Mouse (Mus musculus) induced T-regulatory cell, adult 2 months (primary cell): Measurements from ENCODE around the gene Ntf3.

Source experiments
- DNase-seq: peaks from one replicate; pipeline ENCODE4 v3.0.0-alpha.2; 2012; ENCODE audit warnings: low read depth

The Ntf3 gene

DNA sequence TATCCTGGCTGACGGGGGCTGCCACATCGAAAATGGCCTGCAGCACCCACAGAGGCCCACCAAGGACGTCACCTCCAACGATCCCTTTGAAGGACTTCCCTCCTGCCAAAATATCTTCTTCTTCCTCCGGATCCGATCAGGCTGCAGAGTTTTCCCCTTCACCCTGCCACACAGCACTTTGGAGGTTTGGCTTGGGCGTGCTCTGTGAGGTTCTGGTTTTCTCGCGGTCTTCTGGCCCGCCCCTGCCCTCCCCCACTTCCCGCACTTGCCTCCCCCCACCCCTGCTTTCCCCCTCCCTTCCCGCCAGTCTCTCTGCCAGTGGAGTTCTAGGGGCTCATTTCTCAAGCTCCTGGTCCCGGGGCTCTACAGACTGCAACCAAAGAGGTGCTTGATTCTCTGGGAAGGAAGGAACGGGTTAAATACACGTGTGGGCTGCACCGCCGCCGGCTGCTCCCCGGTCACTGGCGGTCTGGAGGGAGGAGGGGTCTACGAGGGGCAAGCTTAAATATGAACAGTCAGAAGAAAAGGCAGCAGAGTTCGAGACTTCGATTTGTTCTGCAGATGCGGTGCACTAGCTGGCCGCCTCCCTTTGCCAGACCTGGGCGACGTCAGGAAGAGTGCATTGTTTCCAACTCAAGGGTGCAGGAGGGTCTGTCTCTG lies at the start of gene Ntf3:
Gene Ntf3 (minus strand): TSS at position 363 of the 660 bp plus-strand sequence.
- no peak for DNase-seq

DNA sequence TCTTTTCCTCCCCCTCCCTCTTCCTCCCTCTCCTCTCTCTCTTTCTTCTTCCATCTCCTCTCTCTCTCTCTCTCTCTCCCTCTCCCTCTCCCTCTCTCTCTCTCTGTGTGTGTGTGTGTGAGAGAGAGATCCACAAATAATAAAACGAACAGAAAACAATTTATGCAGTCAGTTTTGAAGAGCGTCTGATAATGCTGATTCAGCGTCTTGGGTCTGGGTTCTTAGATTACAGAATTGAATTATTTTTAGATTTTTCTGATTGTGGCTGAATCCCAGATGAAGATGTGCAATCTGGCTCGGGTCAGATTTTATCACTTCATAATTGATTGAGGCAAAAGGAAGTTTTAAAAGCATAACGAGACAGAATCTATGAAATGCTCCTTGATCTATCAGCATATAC lies 46.6 kb upstream of the Ntf3 start:
- DNase-seq = no peak

DNA sequence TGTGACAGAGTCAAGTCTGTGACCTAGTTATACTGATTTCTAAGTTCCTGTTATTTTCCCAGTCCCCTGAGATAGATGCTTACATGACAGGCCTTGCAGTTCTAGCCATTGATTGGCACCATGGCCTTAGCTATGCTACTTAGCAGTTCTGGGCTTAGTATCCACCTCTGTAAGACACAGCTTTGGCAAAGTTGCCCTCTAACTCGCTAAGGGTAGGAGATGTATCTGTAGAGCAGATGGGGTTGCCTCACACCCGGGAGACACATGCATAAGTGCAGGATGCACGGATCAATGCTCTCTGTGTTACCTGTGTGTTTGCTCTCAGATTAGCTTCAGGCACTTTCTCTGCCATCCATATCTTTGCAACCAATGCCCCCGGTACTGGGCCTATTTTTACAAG lies 36.7 kb upstream of the Ntf3 start:
- no peak for DNase-seq

DNA sequence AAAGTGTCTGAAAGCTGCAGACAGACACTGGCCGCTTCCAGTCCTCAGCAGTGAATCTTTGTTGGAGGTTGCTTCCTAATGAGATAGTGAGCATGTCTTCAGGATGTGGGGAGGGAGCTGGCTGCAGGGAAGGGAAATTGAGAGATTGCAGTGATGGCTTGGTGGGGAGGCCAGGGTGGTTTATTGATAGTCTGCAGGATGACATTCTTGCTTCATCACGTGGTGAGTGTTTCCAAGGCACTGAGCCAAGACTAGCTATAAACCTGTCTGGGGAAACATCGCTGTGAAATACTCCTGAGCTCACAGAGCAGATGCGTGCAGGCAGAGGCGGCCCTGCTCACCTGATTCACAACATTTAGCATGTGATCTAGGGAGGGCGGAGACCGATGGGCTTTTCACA lies 36.2 kb upstream of the Ntf3 start:
- no peak for DNase-seq

DNA sequence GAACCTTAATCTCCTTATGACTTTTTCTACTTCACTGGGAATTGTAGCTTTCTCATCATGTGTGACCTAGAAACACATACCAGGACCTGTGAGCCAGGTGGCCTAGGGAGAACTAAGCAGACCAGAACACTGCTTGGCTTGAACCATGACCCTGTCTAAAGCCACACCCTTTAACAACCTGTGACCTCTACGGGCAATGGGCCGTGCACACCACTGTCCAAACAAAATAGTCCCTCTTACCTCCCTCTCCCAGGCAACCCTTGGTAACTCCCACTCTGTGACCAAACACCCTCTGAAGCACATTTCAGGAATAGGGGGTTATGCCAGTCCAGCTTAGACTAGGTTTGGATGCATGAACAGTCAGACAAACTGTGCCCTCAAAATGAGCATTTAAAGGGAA lies 35.0 kb upstream of the Ntf3 start:
- DNase-seq = no peak

DNA sequence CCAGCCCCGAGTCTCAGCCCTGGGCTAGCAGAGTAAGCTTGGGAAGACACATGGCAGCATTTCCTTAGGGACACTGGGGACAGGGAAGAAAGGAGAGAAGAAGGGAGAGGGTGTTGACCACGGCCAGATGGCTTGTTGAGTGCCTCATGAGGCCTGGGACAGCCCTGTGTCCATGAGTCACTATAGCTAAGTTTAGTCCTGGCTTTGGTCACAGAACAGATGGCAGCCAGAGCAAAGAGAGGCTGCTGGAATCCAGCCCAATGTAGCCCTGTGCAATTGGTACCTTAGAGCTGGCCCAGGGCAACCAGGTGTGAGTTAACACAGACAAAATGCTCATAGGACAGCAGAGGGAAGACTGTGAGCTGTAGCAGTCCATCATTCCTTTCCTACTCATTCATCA lies 33.2 kb upstream of the Ntf3 start:
- no peak for DNase-seq

DNA sequence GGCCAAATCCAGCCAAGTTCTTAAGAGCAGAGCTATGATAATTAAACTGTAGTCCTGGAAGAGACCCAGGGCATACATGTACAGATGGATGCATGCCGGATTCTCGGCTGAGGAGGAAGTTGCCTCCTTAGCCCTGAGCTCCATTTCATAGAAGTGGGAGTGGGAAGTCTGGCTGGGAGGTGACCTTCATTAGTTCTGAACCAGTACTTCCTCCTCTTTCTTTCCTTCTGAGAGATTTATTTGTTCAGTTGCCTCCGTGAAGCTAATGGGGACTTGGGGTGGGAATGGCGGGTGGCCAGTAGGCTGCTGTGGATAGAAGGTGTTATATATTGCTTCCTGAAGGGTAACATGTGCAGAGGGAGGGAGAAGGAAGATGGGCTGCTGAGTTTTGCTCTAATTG lies 28.1 kb upstream of the Ntf3 start:
- no peak for DNase-seq

DNA sequence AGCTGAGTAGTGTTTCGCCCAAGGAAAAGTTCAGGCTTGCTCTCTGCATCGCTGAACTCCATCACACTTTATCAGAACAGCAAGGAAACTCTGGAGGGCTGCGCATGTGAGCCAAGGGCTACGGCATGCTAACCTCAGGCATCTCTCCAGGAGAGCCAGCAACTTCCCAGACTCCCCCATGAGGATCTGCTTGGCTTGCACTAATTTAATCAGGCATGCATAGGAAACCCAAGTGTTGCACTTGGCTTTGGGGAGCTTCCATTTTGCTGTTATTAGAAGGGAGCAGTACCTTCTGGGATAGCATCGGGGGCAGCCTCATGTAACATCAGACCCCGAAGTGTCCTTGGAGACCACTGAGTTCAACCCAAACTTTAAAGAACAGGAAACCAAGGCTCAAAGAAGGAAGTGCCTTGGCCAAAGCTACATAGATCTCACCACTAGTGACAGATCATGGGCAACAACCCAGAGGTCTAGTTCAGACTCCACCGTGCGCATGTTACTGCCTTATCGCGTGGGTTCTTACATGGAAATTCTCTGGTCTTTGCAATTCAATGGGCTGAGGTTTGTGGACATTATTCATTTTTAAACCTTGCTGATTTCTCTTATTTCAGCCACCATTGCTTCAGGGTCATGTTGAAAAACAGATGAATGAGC lies 23.6 kb upstream of the Ntf3 start:
- no peak for DNase-seq

DNA sequence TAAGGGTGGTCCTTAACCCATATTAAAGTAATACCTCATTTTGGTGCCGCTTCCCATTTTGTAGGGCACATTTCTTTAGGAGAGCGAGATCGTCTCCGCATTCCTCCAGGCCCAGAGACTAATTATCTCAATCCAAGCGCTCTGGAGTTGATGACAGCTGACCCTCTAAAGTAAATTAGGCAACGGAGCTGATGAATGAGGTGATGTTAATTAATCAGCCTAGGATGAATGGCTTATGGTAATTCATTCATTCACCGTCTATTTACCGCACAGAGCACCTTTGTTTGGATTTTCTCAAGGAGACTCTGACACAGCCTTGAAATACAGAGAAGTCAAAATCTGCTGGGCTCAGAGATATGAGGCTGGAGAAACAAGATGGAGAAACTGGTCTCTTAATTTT lies 20.7 kb upstream of the Ntf3 start:
- no peak for DNase-seq

DNA sequence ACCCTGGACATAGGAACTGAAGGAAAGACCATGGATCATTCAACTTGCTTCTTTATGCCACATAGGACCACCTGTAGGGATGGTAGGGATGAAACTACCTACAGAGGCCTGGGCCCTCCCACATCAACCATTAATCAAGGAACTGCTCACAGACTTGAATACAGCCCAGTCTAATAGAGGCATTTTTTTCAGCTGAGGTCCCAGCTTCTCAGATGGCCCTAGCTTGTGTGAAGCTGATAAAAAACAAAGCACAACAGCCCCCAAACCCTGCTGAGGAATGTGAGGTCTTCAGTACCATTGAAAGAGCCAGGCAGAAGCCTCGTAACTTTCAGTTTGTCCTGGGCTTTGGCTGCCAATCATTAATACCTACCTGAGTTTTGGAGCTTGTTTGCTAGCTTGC lies 19.4 kb upstream of the Ntf3 start:
- DNase-seq = no peak

DNA sequence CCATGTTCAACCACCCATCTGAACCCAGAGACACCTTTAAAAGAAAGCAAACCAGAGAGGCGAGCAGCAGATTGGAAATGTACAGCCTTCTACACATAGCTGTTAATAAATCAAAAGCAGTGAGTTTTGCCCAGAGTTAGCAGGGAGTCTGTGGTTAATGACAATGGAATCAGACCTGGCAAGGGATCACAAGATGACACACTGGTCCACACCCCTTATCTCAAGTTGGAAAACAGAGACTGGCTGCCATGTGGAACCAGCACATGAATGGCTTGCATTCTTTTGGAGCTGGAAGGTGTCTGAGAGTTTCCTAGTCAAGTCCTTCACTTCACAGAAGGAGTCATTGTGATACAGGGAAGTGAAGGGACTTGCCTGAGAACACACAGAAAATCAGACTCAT lies 5.4 kb upstream of the Ntf3 start:
- no peak for DNase-seq

DNA sequence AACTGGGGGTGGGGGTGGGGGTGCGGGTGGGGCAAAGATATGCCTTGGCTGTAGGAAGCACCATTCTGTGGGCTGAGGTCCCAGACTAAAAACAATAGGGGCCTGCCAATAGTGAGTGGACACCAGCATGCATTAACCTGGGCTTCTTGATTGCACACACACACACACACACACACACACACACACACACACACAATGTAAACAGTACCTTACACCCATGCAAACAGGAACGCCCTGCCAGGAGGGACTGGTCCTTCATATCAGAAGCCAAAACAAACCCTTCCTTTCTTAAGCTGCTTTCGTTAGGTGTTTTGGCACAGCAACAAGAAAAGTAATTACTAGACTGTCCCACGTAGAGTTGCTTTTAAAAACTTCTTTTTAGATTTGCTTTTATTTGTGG lies 4.1 kb upstream of the Ntf3 start:
- no peak for DNase-seq

DNA sequence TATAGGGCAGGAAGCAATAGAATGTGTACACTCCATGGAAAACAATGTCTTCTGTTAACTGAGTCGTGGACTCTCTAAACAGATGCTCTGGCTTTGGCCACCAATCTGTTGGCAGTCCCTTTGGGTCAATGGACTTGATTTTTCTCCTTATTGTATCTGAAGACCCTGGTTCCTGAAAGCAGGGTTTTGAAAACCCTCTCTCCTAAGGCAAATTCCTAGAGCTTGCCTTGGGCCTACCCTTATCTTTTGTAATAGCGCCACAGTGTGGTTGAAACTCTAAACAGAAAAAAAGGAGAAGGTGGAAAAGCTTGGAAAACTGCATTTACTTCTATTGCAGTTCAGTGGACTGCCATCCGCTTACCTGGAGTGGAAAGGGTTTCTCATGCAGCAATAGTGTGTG lies 1.0 kb upstream of the Ntf3 start:
- DNase-seq = no peak

DNA sequence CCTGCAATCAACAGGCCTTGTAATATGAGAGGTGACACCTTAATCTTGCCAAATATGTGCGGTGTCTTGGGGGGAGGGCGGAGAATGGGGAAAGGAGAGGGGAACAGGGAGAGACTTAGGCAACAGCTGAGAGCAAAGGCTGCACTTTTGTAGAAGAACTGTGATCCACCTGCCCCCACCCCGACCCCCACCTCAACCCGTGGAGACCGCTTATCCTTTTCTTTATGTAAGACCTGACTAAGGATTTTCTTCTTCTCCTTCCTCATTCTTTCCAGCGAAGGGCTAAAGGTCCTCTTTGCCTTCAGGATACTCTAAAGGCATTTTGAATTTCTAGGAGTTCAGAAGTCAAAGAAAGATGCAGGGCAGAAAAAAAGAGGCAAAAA lies 489 bp upstream of the Ntf3 start:
- DNase-seq = no peak

DNA sequence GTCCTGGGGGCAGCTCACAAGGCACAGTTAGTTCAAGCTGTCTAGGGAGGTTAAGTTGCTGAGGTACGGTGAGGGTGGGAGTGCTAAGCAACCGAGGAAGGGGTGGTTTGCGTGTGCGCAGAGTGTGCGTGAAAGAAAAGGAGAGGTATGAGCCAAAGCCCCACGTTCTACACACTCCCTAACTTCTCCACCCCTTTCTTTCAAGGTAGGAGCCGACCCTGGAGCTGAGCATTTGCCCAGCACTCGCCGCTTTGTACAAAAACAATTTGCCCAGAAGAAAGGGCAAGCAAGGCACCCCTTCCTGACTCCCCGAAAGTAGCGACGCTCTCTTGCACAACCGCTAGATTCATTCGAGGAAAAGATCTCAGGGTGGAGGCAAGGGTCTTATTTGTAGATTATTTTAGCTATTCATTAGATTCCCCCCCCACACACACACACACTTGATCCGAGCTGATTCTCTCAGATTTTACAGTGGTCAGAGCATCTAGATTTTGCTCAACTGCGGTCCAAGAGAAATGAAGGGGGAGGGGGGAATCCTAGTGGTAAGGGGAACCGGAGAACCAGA lies 1.0 kb downstream of the Ntf3 start:
- no peak for DNase-seq

DNA sequence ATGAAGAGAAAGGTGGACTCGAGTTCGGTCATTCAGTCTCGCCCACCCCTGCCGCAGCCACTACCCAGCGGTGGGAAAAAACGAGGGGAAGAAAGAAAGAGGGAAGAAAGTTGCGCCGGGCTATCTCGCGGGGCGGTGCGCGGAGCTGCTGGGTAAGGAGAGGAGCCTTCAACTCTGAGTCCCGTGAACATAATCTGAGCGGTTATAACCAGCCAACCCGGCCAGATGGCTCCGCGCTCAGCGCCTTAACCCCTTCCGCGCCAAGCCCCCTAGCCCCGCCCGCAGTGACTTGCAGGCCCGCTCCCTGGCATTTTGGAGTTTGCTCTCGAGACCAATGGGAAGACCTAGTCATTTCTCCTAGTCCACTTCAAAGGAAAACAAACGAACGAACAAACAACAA lies 1.9 kb downstream of the Ntf3 start:
- DNase-seq = no peak

DNA sequence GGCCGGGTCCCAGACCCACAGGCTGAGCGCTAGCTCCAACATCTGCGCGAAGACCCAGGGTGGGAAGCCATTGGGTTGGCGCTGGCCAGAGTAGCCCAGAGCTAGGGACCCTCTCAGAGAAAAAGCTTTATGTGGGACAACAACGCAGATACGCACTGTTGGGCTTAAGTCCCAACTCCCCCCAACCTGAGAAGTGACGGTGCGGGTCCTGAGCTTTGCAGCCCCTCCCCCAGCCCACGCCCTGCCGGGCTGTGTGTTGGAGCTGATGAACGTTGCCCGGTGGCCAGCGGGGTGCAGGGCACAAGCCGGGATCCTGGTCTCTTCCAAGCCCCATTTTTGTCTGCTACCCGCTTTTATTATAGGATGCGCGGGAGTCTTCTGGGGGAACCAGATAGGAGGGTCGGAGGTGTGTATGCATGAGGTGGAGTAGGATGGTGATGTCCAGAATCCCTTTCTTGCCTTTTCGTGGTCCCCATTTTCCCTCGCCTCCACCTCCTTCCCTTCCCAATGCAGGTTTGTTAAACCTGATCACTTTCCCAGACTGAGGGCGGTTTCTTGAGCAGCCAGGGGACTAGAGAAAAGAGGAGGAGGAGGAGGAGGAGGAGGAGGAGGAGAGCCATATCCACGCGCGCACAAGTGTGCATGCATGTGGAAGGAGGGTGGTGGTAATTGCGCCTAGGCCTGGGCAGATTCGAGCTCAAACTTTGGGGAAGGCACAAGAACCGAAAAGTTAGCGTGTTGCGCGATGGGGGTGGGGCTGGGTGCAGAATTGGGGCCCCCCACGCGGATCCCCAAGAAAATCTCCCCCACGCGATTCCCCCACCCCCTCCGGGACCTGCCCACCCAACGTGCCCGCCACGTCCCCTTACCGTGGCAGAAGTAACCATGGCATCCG lies 2.6 kb downstream of the Ntf3 start:
- DNase-seq = no peak

DNA sequence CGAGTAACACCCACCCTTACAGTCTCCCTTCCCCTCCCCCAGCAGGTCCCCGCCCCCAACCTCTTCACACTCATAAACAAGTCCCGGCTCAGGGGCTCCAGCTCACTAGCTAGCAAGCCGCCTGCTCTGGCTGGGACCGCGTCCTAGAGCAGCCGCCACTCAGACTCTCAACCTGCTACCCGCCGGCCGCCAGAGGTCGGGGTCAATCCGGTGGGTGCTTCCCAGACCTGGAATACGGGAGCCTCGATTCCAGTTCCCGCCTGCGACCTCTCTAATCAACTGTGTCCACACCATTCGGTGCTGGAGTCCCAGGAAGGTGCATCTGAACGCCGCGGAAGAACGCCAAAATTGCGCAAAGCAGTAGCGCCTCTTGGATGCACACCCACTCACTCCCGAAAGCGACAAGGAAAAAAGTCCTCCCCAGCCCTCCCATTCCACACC lies 3.5 kb downstream of the Ntf3 start:
- no peak for DNase-seq

DNA sequence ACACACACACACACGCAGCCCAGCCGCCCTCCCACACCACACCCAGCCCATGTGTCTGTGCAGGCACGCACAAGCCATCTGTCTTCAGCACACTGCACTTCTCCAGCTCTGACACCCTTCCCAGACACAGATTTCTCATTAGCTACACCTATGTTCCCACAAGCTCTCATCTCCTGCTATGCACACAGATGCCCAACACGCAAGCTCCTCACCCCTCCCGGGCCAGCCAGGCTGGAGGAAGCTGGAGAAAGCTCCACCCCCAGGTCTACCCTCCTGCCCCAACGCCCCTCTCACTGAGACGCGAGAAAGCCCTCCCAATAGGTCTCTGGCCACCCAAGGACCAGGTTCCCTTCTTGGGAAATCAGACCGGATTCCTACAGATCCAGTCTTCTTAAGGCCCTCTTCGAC lies 4.4 kb downstream of the Ntf3 start:
- no peak for DNase-seq

DNA sequence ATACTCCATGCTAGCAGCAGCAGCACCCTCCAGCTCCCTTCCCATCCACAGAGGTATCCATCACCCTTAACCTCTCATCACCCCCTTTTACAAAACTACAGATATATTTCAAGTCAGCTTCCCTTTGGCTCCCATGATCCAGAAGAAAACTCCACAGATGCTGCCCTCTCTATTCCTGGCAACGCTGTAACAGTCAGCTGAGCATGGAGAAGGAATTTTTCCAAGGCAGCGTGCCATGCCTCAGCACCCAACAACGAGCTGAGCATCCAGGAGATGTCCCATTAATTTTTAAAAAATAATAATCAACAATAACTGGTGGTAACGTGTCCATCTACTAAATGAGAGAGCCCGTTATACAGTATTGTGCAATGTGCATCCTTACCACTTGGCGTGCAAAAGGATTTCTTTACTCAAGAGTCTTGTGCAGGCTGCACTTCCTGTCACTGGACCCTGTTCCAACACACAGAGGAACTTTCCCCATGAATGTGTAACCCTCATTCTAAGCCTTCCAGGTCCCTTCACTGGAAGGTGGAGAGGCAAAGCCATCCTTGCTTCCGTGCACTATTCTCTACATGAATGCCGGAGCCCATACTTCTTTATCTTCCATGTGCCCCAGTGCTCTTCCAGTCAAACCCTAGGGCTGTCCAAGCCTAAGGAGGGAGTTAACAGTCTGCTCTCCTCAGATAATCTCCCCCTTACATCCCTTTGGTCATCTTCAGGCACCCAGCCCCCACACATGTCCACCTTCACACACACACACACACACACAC lies 5.0 kb downstream of the Ntf3 start:
- no peak for DNase-seq

DNA sequence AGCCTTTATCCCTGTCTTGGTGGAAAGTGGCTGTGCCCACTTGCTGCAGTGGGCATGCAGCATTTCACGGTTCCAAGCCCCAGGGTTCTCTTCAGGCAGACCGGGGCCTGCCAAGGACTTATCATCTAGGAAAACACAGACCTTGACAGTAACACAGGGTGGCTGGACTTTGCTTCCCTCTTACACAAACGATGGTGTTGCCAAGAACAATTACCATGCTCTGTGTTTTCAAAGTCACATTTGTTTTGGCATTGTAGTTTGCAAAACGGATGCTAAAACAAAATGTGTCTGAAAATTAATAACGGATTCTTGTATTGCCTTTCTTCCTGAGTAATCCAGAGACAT lies 6.7 kb downstream of the Ntf3 start:
- DNase-seq = no peak
